Mouse (Mus musculus): ENCODE results near the gene Irs2. TPM values are rescaled to one million over a fixed set of nuclear protein-coding genes. Genes with fewer than 3 reads are reported as not detected.

Irs2 gene
- polyA plus RNA-seq, 1 experiment: not detected

DNA sequence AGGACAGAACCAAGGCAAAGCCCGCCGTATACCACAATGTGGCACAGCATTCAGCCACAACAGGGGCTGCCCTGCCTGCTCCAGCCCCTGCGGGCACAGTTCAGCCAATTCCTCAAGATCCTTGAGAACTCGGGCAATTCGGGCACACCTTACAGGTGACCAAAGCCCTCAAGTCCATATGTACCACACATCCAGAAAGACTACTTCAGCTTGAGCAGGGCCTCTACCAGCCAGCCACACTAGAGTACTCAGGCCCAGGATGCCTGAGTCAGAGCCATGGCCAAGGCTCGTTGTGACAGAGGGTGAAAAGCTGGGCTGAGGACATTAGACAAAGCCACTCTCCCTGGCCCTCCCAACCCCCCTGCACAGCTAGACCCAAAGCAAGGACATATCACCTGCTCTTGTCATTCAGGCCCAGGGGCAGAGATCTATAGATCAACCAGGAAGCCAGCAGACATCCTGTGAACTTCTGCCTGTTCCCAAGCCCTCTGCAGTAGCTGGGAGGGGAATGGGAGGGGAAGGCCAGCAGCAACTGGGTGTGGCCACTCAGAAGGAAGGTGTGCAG is 13.8 kb downstream of the Irs2 start:
- Histone ChIP-seq H3K4me1 (ENCODE audit: control insufficient read depth, insufficient read depth, low read length) (peaks cover 25% of the 10 kb centered on the region), H3K4me3 (ENCODE audit: insufficient read depth, low read depth, low read length) (no peak overlapping the region), H3K27ac (ENCODE audit: insufficient read depth, low read depth, low read length) (no peak overlapping the region)
- TF ChIP-seq CTCF (IDR thresholded peaks at IDR 0.05; ENCODE audit: insufficient read depth, low read depth, low read length) (no peak), POLR2A (IDR thresholded peaks at IDR 0.05; ENCODE audit: insufficient read depth, low read depth, low read length) (no peak)
- 93% methylated on average over 6 of the region's 6 CpGs for WGBS

- Histone ChIP-seq H3K27ac (ENCODE audit: insufficient read depth, low read depth, low read length) (no peak overlapping the region), H3K4me1 (ENCODE audit: control insufficient read depth, insufficient read depth, low read length) (peaks cover 25% of the 10 kb centered on the region), H3K4me3 (ENCODE audit: insufficient read depth, low read depth, low read length) (no peak overlapping the region)
- TF ChIP-seq POLR2A (IDR thresholded peaks at IDR 0.05; ENCODE audit: insufficient read depth, low read depth, low read length) (no peak), CTCF (IDR thresholded peaks at IDR 0.05; ENCODE audit: insufficient read depth, low read depth, low read length) (no peak)
- WGBS: 93% methylated on average over 10 of the region's 10 CpGs
These were observed 14.6 kb downstream of the Irs2 start for GRCm38 (mm10) chr8:10993582-10994216.

GRCm38 (mm10) chr8:10992081-10992480 is 16.2 kb downstream of the Irs2 start:
- no peak for TF ChIP-seq POLR2A (IDR thresholded peaks at IDR 0.05; ENCODE audit: insufficient read depth, low read depth, low read length)
- TF ChIP-seq CTCF (IDR thresholded peaks at IDR 0.05; ENCODE audit: insufficient read depth, low read depth, low read length): no peak
- WGBS: 68% methylated on average over 8 of the region's 8 CpGs
- peaks cover 18% of the 10 kb centered on the region for H3K4me1 ChIP-seq (ENCODE audit: control insufficient read depth, insufficient read depth, low read length)
- no peak overlapping the region for H3K27ac ChIP-seq (ENCODE audit: insufficient read depth, low read depth, low read length)
- H3K4me3 ChIP-seq (ENCODE audit: insufficient read depth, low read depth, low read length): no peak overlapping the region

DNA sequence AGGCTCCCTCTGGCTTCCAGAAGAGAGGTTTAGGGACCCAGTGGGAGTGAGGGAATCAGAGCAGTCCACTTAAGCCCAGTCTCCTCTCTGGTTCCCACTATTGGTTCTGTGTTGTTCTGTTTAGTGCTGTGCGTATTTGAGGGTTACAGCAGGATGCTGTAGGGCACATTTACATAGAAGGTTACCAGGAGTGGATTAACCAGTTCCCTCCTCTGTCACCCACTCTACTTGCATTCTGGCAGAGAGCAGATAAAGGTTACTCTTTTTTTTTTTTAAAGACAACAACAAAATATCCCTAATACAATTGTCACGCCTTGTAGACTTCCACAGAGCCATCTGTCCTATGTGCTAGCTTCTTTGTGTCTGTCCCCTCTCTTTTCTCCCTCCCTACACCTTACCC is 16.9 kb downstream of the Irs2 start:
- WGBS: 68% methylated on average over 2 of the region's 2 CpGs
- no peak overlapping the region for H3K27ac ChIP-seq (ENCODE audit: insufficient read depth, low read depth, low read length)
- TF ChIP-seq CTCF (IDR thresholded peaks at IDR 0.05; ENCODE audit: insufficient read depth, low read depth, low read length): no peak
- TF ChIP-seq POLR2A (IDR thresholded peaks at IDR 0.05; ENCODE audit: insufficient read depth, low read depth, low read length): no peak
- H3K4me3 ChIP-seq (ENCODE audit: insufficient read depth, low read depth, low read length): no peak overlapping the region
- H3K4me1 ChIP-seq (ENCODE audit: control insufficient read depth, insufficient read depth, low read length): peaks cover 18% of the 10 kb centered on the region

DNA sequence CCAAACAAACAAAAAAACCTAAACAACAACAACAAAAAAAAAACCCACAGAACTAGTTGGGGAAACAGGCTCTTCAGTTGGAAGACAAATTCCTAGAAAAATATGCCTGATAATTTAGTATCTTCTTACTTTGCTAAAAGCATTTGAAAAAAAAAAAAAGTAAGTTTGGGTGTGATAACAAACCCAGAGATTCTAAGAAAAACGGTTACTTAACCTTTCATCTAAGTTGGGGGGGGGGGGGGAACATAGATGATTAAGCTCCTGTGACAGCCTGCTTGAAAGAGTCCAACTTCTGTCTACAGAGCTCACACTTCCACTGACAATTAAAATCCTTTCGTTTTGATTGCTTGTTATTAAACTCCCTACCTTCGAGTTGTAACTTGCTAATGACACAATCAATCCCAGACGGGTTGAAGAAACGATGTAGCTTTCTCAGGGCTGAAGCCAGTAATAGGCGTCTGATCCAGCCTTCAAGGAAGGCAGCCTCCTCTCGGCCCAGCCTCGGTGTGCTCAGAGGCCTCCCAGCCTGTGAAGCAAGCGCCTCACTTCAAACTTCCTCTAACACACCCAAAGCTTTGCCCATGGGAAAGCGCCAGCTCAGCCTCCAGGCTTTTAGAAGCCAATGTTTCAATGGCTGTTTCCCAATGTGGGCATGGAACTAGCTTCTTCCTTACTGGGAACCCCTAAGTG is 17.7 kb downstream of the Irs2 start:
- Histone ChIP-seq H3K4me3 (ENCODE audit: insufficient read depth, low read depth, low read length) (no peak overlapping the region), H3K4me1 (ENCODE audit: control insufficient read depth, insufficient read depth, low read length) (peaks cover 18% of the 10 kb centered on the region), H3K27ac (ENCODE audit: insufficient read depth, low read depth, low read length) (no peak overlapping the region)
- 44% methylated on average over 10 of the region's 10 CpGs for WGBS
- TF ChIP-seq POLR2A (IDR thresholded peaks at IDR 0.05; ENCODE audit: insufficient read depth, low read depth, low read length) (no peak), CTCF (IDR thresholded peaks at IDR 0.05; ENCODE audit: insufficient read depth, low read depth, low read length) (no peak)

DNA sequence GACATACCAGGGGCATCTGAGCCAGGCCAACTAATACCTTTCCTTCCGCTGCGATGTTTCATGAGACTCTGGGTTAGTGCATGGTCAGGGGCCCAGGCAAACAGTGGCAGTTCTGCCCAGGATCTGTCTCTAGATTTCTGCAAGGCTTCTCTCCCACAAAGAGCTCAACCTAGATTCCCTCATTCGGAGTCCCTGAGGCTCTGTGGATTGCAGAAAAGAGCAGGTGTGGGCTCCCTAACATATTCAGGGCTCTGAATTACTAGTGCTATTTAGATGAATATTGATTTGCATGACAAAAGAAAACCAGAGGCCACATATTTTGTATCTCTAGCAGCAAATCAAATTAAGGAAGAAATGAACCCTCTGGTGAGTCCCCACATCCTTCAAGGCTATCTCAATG is 18.3 kb downstream of the Irs2 start:
- TF ChIP-seq POLR2A (IDR thresholded peaks at IDR 0.05; ENCODE audit: insufficient read depth, low read depth, low read length): no peak
- no peak for TF ChIP-seq CTCF (IDR thresholded peaks at IDR 0.05; ENCODE audit: insufficient read depth, low read depth, low read length)

DNA sequence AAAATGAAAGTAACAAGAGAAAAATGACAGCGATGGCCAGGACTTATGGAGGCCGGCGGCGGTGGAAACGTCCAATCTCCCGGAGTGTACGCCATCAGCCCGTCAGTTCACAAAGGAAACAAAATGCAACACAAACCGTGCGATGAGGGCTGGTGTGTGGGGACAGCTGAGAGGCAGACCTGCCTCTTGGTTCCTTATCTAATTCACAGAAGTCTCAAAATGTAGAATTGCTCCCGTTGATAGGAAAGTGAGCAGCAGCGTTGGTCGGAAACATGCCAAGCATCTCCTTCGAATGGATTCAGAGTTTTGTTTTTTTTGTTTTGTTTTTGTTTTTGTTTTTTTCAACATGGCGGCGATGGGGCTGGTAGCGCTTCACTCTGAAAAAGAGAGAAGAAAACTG is 21.6 kb downstream of the Irs2 start:
- Histone ChIP-seq H3K27ac (ENCODE audit: insufficient read depth, low read depth, low read length) (no peak overlapping the region), H3K4me1 (ENCODE audit: control insufficient read depth, insufficient read depth, low read length) (peaks cover 9% of the 10 kb centered on the region), H3K4me3 (ENCODE audit: insufficient read depth, low read depth, low read length) (no peak overlapping the region)
- no peak for TF ChIP-seq POLR2A (IDR thresholded peaks at IDR 0.05; ENCODE audit: insufficient read depth, low read depth, low read length)
- no peak for TF ChIP-seq CTCF (IDR thresholded peaks at IDR 0.05; ENCODE audit: insufficient read depth, low read depth, low read length)
- 97% methylated on average over 17 of the region's 17 CpGs for WGBS

More for the DNA sequence above, 18.3 kb downstream of the Irs2 start:
- 83% methylated on average over 3 of the region's 3 CpGs for WGBS
- Histone ChIP-seq H3K4me1 (ENCODE audit: control insufficient read depth, insufficient read depth, low read length) (peaks cover 18% of the 10 kb centered on the region), H3K27ac (ENCODE audit: insufficient read depth, low read depth, low read length) (no peak overlapping the region), H3K4me3 (ENCODE audit: insufficient read depth, low read depth, low read length) (no peak overlapping the region)

GRCm38 (mm10) chr8:10985064-10985463 is 23.2 kb downstream of the Irs2 start:
- no peak overlapping the region for H3K27ac ChIP-seq (ENCODE audit: insufficient read depth, low read depth, low read length)
- peaks cover 4% of the 10 kb centered on the region for H3K4me1 ChIP-seq (ENCODE audit: control insufficient read depth, insufficient read depth, low read length)
- 88% methylated on average over 7 of the region's 7 CpGs for WGBS
- no peak for TF ChIP-seq CTCF (IDR thresholded peaks at IDR 0.05; ENCODE audit: insufficient read depth, low read depth, low read length)
- no peak for TF ChIP-seq POLR2A (IDR thresholded peaks at IDR 0.05; ENCODE audit: insufficient read depth, low read depth, low read length)
- no peak overlapping the region for H3K4me3 ChIP-seq (ENCODE audit: insufficient read depth, low read depth, low read length)

DNA sequence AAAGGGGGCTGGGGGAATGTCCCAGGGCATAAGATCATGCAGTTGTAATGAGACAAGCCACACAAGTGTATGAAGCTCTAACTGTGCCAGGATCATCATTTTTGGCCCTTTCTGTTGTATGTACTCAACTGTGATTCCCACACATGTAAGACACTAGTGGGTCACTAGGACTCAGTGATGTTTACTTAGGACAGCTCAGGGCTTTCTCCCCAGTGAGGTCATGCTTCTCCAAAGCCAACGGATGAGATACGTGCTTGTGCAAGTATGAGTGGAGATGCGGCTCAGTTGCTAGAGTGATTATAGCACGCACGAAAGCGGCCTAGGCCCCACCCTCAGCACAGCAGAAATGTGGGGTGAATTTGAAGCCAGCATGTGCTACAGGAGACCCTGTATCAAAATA is 27.4 kb downstream of the Irs2 start:
- Histone ChIP-seq H3K27ac (ENCODE audit: insufficient read depth, low read depth, low read length) (no peak overlapping the region), H3K4me3 (ENCODE audit: insufficient read depth, low read depth, low read length) (no peak overlapping the region), H3K4me1 (ENCODE audit: control insufficient read depth, insufficient read depth, low read length) (peaks cover 21% of the 10 kb centered on the region)
- 98% methylated on average over 6 of the region's 6 CpGs for WGBS
- TF ChIP-seq POLR2A (IDR thresholded peaks at IDR 0.05; ENCODE audit: insufficient read depth, low read depth, low read length): no peak
- TF ChIP-seq CTCF (IDR thresholded peaks at IDR 0.05; ENCODE audit: insufficient read depth, low read depth, low read length): no peak
